Mouse (Mus musculus): ENCODE data around the gene Rer1.

DNA sequence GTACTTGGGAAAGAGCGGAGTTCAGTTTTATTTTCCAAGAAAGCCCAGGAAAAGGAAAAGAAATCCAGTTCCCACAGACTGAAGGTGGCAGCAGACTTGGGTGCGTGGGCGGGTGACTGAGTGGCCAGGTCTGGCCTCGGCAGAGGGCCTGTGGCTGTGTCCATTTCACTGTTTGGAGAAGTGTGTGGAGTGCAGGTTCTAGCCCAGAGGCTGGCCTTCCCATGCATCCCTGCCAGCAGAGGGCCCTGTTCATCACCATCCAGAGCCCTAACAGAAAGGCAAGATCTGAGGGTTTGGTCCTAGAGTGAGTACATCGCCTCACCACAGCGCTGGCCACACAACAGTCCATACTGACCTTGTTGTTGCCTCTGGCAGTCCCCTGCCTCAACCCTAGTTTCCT is 17.0 kb downstream of the Rer1 start:
- no peak for TF ChIP-seq CTCF (IDR thresholded peaks at IDR 0.05; ENCODE audit: extremely low read depth, insufficient read depth, insufficient read length, insufficient replicate concordance)
- TF ChIP-seq POLR2A (IDR thresholded peaks at IDR 0.05; ENCODE audit: low read depth, low read length): no peak
